Mouse (Mus musculus) liver, postnatal 0 days (tissue): Measurements from ENCODE around the gene Rtl5.

Experiments
- CTCF ChIP-seq: sonication (generic); IDR thresholded peaks from 2 replicates; pipeline ENCODE4 v1.5.1; 2016; ENCODE audit warnings: antibody characterized with exemption, low read depth
- EP300 ChIP-seq: IDR thresholded peaks from 2 replicates; pipeline ENCODE4 v1.6.1; 2016; ENCODE audit warnings: antibody characterized with exemption, low read depth, mild to moderate bottlenecking

GRCm38 (mm10) chrX:102085798-102086443 lies 14.8 kb upstream of the Rtl5 start:
- TF ChIP-seq CTCF = no peak
- no peak for TF ChIP-seq EP300
